Mouse (Mus musculus): ENCODE results near the gene Cnih2. TPM values are rescaled to one million over a fixed set of nuclear protein-coding genes. Genes with fewer than 3 reads are reported as not detected.

The Cnih2 gene
- polyA plus RNA-seq, 1 experiment from 2014 or later = 38.7 TPM

GRCm38 (mm10) chr19:5052166-5052822, 46.0 kb downstream of the Cnih2 start:
- H3K36me3 ChIP-seq = peaks cover 22% of the 10 kb centered on the region
- H3K9me3 ChIP-seq (replicated peaks) = no peaks in the 10 kb centered on the region
- no peak overlapping the region for H3K4me3 ChIP-seq (replicated peaks)
- H3K27ac ChIP-seq (replicated peaks) = no peak overlapping the region
- no peak overlapping the region for H3K9ac ChIP-seq
- no peak overlapping the region for H3K4me2 ChIP-seq (replicated peaks)
- 39% methylated on average over 25 of the region's 25 CpGs for WGBS
- no peak for ATAC-seq (ENCODE audit: insufficient number of reproducible peaks, low FRiP score, low TSS enrichment, low read depth)
- H3K27me3 ChIP-seq = peaks cover 31% of the 10 kb centered on the region
- H3K4me1 ChIP-seq = peaks cover 43% of the 10 kb centered on the region

GRCm38 (mm10) chr19:5051515-5051914, 46.8 kb downstream of the Cnih2 start:
- 44% methylated on average over 3 of the region's 3 CpGs for WGBS
- Histone ChIP-seq H3K4me1 (peaks cover 38% of the 10 kb centered on the region), H3K27me3 (peaks cover 31% of the 10 kb centered on the region), H3K4me3 (replicated peaks) (peak overlapping the region; percentile 29), H3K9me3 (replicated peaks) (no peaks in the 10 kb centered on the region), H3K36me3 (peaks cover 30% of the 10 kb centered on the region), H3K9ac (no peak overlapping the region), H3K4me2 (replicated peaks) (peak overlapping the region; percentile 40), H3K27ac (replicated peaks) (0 out of 2 replicates have a peak overlapping the region, but pooled peaks have one; percentile 28)
- no peak for ATAC-seq (ENCODE audit: insufficient number of reproducible peaks, low FRiP score, low TSS enrichment, low read depth)

- WGBS = 8% methylated on average over 17 of the region's 17 CpGs
- Histone ChIP-seq H3K4me3 (replicated peaks) (peak overlapping the region; percentile 29), H3K36me3 (peaks cover 35% of the 10 kb centered on the region), H3K4me2 (replicated peaks) (peak overlapping the region; percentile 40), H3K27ac (replicated peaks) (0 out of 2 replicates have a peak overlapping the region, but pooled peaks have one; percentile 28), H3K27me3 (peaks cover 31% of the 10 kb centered on the region), H3K9me3 (replicated peaks) (no peaks in the 10 kb centered on the region), H3K9ac (no peak overlapping the region), H3K4me1 (peaks cover 33% of the 10 kb centered on the region)
- ATAC-seq (ENCODE audit: insufficient number of reproducible peaks, low FRiP score, low TSS enrichment, low read depth) = 0 out of 2 replicates have a peak, but pooled peaks have one; percentile 9
Measured at GRCm38 (mm10) chr19:5051031-5051430, 47.3 kb downstream of the Cnih2 start.

DNA sequence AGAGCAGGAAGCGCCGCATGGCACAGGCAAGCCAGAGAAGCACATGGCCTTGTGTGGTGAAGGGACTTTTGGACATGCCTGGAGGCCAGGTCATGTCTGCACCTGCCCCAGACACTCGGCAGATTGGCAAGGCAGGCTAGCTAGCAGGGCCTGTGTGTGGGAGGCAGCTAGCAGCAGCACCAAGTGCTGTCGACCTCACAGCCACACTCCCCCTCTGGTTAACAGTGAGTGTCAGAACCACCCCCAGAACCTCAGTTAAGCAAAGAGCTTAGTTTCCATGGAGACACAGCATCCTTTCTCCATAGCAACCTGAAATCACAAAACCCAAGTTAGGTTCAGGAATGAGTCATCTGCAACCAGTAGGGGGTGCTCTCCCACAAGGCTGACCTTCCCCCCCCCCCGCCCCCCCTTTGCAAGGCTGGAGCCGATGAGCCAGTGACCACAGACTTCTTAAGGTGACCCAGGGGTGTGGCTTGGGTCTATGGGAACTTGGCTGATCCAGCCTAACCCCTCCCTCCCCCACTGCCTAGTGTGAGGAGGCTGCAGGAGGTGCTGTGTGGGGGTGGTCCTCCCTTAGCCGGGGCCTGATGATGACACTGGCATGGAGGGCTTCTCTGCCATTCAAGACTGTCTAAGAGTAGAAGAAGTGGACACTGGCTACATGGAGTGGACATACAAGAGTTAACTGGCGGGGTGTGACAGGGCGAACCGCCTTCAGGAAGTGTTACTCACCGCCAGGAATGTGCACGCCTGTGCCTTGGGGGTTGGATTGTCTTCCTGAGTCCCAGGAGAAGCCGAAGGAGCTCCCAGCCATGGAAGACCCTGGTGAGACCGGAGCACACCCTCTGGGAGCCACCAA, 48.0 kb downstream of the Cnih2 start, which contains the start of gene Rin1:
Gene Rin1 (plus strand): TSS at position 435 of the 859 bp plus-strand sequence.
- ATAC-seq (ENCODE audit: insufficient number of reproducible peaks, low FRiP score, low TSS enrichment, low read depth) = no peak
- H3K4me2 ChIP-seq (replicated peaks) = peak within 1 kb of the TSS; percentile 40
- H3K36me3 ChIP-seq = peaks cover 39% of the 10 kb centered on the region
- H3K9me3 ChIP-seq (replicated peaks) = no peaks in the 10 kb centered on the region
- H3K9ac ChIP-seq = no peak within 1 kb of the TSS
- peaks cover 31% of the 10 kb centered on the region for H3K27me3 ChIP-seq
- peak within 1 kb of the TSS; percentile 29 for H3K4me3 ChIP-seq (replicated peaks)
- WGBS = 15% methylated on average over 14 of the region's 14 CpGs
- H3K27ac ChIP-seq (replicated peaks) = 0 out of 2 replicates have a peak within 1 kb of the TSS, but pooled peaks have one; percentile 28
- H3K4me1 ChIP-seq = peaks cover 32% of the 10 kb centered on the region

- peaks cover 31% of the 10 kb centered on the region for H3K27me3 ChIP-seq
- H3K36me3 ChIP-seq = peaks cover 39% of the 10 kb centered on the region
- no peak overlapping the region for H3K27ac ChIP-seq (replicated peaks)
- no peaks in the 10 kb centered on the region for H3K9me3 ChIP-seq (replicated peaks)
- no peak overlapping the region for H3K4me2 ChIP-seq (replicated peaks)
- H3K9ac ChIP-seq = no peak overlapping the region
- H3K4me3 ChIP-seq (replicated peaks) = no peak overlapping the region
- WGBS = 66% methylated on average over 6 of the region's 6 CpGs
- H3K4me1 ChIP-seq = peaks cover 32% of the 10 kb centered on the region
- ATAC-seq (ENCODE audit: insufficient number of reproducible peaks, low FRiP score, low TSS enrichment, low read depth) = no peak
Measured at GRCm38 (mm10) chr19:5049325-5049724, 49.0 kb downstream of the Cnih2 start.

DNA sequence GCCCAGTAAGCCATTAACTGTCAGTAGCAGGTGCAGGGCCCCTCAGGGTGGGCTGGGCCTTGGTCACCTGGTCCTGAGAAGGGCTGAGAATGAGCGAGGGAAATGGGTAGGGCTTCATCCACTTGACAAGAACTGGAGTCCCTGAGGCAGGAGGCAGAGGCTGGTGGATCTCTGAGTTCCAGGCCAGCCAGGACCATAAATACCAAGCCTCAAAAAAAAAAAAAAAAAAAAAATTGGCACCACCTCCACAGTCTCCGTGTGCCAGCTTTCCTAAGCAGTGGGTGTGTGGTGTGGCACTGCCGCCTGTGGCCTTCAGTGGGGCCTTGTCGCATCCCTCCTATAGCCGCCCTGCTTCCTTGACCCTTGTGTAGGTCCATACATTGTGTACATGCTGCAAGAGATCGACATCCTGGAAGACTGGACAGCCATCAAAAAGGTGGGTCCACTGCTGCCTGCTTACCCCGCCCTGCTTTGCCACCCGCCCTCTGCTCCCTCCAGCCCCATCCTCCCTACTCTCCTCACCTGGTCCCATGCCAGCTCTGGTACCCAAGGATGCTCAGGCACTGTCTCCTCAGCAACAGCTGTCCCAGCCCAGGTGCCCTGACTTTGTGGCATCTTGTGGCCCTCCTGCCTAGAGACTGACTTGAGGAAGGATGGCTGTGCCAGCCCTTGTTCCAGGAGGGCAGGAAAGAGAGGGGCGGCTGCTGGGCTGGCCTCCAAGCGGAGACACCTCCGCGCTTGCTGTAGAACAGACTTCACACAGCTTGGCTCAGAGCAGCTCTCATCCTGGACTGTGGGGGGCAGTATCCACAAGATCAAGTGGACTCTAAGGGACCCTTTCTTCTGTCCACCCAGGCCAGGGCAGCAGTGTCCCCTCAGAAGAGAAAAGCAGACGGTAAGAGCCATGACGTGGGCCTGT, 49.9 kb downstream of the Cnih2 start:
- H3K9ac ChIP-seq = no peak overlapping the region
- peaks cover 32% of the 10 kb centered on the region for H3K4me1 ChIP-seq
- no peak for ATAC-seq (ENCODE audit: insufficient number of reproducible peaks, low FRiP score, low TSS enrichment, low read depth)
- no peaks in the 10 kb centered on the region for H3K9me3 ChIP-seq (replicated peaks)
- H3K27me3 ChIP-seq = peaks cover 28% of the 10 kb centered on the region
- peaks cover 41% of the 10 kb centered on the region for H3K36me3 ChIP-seq
- 85% methylated on average over 14 of the region's 14 CpGs for WGBS
- H3K4me2 ChIP-seq (replicated peaks) = no peak overlapping the region
- H3K4me3 ChIP-seq (replicated peaks) = no peak overlapping the region
- no peak overlapping the region for H3K27ac ChIP-seq (replicated peaks)

- Histone ChIP-seq H3K4me2 (replicated peaks) (no peak overlapping the region), H3K9me3 (replicated peaks) (no peaks in the 10 kb centered on the region), H3K4me3 (replicated peaks) (no peak overlapping the region), H3K27me3 (no peaks in the 10 kb centered on the region; the same call in 1 of the 2 replicates), H3K9ac (no peak overlapping the region), H3K36me3 (peaks cover 47% of the 10 kb centered on the region), H3K4me1 (peaks cover 27% of the 10 kb centered on the region), H3K27ac (replicated peaks) (no peak overlapping the region)
- no peak for ATAC-seq (ENCODE audit: insufficient number of reproducible peaks, low FRiP score, low TSS enrichment, low read depth)
- WGBS = 80% methylated on average over 4 of the region's 4 CpGs
Measured at GRCm38 (mm10) chr19:5045531-5045930, 52.8 kb downstream of the Cnih2 start.

Other genes with a start within 250 kb of the Cnih2 start
- 62.7 and 63.9 TPM in 2 replicates for gene Ctsf, start 243.4 kb downstream of the Cnih2 start, polyA plus RNA-seq (2015; fragmentation: Nextera tagmentation; extraction: Ambion mirVana)
- gene Actn3, start 220.6 kb downstream of the Cnih2 start, polyA plus RNA-seq (2015; fragmentation: Nextera tagmentation; extraction: Ambion mirVana) = 29.6 and 33.7 TPM in 2 replicates
- gene Zdhhc24, start 219.9 kb downstream of the Cnih2 start, polyA plus RNA-seq (2015; fragmentation: Nextera tagmentation; extraction: Ambion mirVana) = 14.0 and 14.9 TPM in 2 replicates
- gene Bbs1, start 191.9 kb downstream of the Cnih2 start, polyA plus RNA-seq (2015; fragmentation: Nextera tagmentation; extraction: Ambion mirVana) = 4.6 and 5.5 TPM in 2 replicates
- gene Dpp3, start 170.2 kb downstream of the Cnih2 start, polyA plus RNA-seq (2015; fragmentation: Nextera tagmentation; extraction: Ambion mirVana) = 113 and 117 TPM in 2 replicates
- gene Peli3, start 155.4 kb downstream of the Cnih2 start, polyA plus RNA-seq (2015; fragmentation: Nextera tagmentation; extraction: Ambion mirVana) = 5.0 and 5.1 TPM in 2 replicates
- gene Mrpl11, start 136.4 kb downstream of the Cnih2 start, polyA plus RNA-seq (2015; fragmentation: Nextera tagmentation; extraction: Ambion mirVana) = 84.2 and 85.9 TPM in 2 replicates
- not detected in 2 replicates for gene Npas4, start 108.2 kb downstream of the Cnih2 start, polyA plus RNA-seq (2015; fragmentation: Nextera tagmentation; extraction: Ambion mirVana)
- gene Slc29a2, start 74.7 kb downstream of the Cnih2 start, polyA plus RNA-seq (2015; fragmentation: Nextera tagmentation; extraction: Ambion mirVana) = 3.5 and 4.9 TPM in 2 replicates
- gene B4gat1, start 59.7 kb downstream of the Cnih2 start, polyA plus RNA-seq (2015; fragmentation: Nextera tagmentation; extraction: Ambion mirVana) = 47.2 and 48.4 TPM in 2 replicates
- 1.9 and 2.0 TPM in 2 replicates for gene AC124502.3, start 59.6 kb downstream of the Cnih2 start, polyA plus RNA-seq (2015; fragmentation: Nextera tagmentation; extraction: Ambion mirVana)
- gene Brms1, start 57.2 kb downstream of the Cnih2 start, polyA plus RNA-seq (2015; fragmentation: Nextera tagmentation; extraction: Ambion mirVana) = 42.2 and 48.6 TPM in 2 replicates
- gene Rin1, start 48.0 kb downstream of the Cnih2 start, polyA plus RNA-seq (2015; fragmentation: Nextera tagmentation; extraction: Ambion mirVana) = 2.6 and 4.4 TPM in 2 replicates
- gene Cd248, start 30.4 kb downstream of the Cnih2 start, polyA plus RNA-seq (2015; fragmentation: Nextera tagmentation; extraction: Ambion mirVana) = 131 and 158 TPM in 2 replicates
- gene Tmem151a, start 13.0 kb downstream of the Cnih2 start, polyA plus RNA-seq (2015; fragmentation: Nextera tagmentation; extraction: Ambion mirVana) = 2.3 and 3.0 TPM in 2 replicates
- gene Yif1a, start 10.0 kb downstream of the Cnih2 start, polyA plus RNA-seq (2015; fragmentation: Nextera tagmentation; extraction: Ambion mirVana) = 111 and 119 TPM in 2 replicates
- 256 and 270 TPM in 2 replicates for gene Rab1b, start 8.6 kb upstream of the Cnih2 start, polyA plus RNA-seq (2015; fragmentation: Nextera tagmentation; extraction: Ambion mirVana)
- gene Klc2, start 20.0 kb upstream of the Cnih2 start, polyA plus RNA-seq (2015; fragmentation: Nextera tagmentation; extraction: Ambion mirVana) = 17.9 and 19.5 TPM in 2 replicates
- 25.1 and 30.6 TPM in 2 replicates for gene Pacs1, start 174.6 kb upstream of the Cnih2 start, polyA plus RNA-seq (2015; fragmentation: Nextera tagmentation; extraction: Ambion mirVana)
- 335 and 338 TPM in 2 replicates for gene Sf3b2, start 196.9 kb upstream of the Cnih2 start, polyA plus RNA-seq (2015; fragmentation: Nextera tagmentation; extraction: Ambion mirVana)
- gene Gal3st3, start 199.8 kb upstream of the Cnih2 start, polyA plus RNA-seq (2015; fragmentation: Nextera tagmentation; extraction: Ambion mirVana) = 4.2 and 5.8 TPM in 2 replicates
- not detected in 2 replicates for gene Catsper1, start 237.2 kb upstream of the Cnih2 start, polyA plus RNA-seq (2015; fragmentation: Nextera tagmentation; extraction: Ambion mirVana)